Mouse (Mus musculus) G1E (cell line): ENCODE results near the gene Rpl39. TPM values are rescaled to one million over a fixed set of nuclear protein-coding genes. Genes with fewer than 3 reads are reported as not detected.
"Not testable (repeated sequence)": the region's sequence is repeated elsewhere in the genome, so short reads cannot be mapped to it uniquely, and the experiment has no call there.

Experiments
- ATAC-seq: 2 replicates; pipeline ENCODE4 v1.8.0; 2016; ENCODE audit warnings: mild to moderate bottlenecking; ENCODE audit not compliant: insufficient number of reproducible peaks, poor library complexity, low FRiP score, severe bottlenecking; ENCODE audit errors: extremely low read depth
- DNase-seq: peaks from one replicate; pipeline ENCODE4 v3.0.0; 2012; ENCODE audit warnings: low spot score
- H3K27me3 ChIP-seq: 2 replicates; pipeline ENCODE4 v1.6.1; 2012; ENCODE audit warnings: mild to moderate bottlenecking, low read length, inconsistent platforms; ENCODE audit not compliant: insufficient read depth
- H3K36me3 ChIP-seq: replicated peaks from 2 replicates; pipeline ENCODE3; 2012; ENCODE audit warnings: mild to moderate bottlenecking, inconsistent platforms
- H3K4me1 ChIP-seq: 2 replicates; pipeline ENCODE4 v1.6.1; 2012; ENCODE audit warnings: low read depth, low read length, inconsistent platforms, mixed read lengths; ENCODE audit not compliant: insufficient read depth
- H3K4me3 ChIP-seq: 2 replicates; pipeline ENCODE4 v1.5.1; 2012; ENCODE audit warnings: low read depth, mild to moderate bottlenecking, inconsistent platforms, low read length, moderate library complexity, mixed read lengths
- H3K9me3 ChIP-seq: replicated peaks from 2 replicates; pipeline ENCODE4 v1.6.1; 2012; ENCODE audit warnings: inconsistent platforms
- CTCF ChIP-seq: IDR thresholded peaks from 2 replicates; pipeline ENCODE4 v1.5.1; 2012; ENCODE audit warnings: low read depth, low read length, inconsistent platforms, mixed read lengths
- GATA1 ChIP-seq: IDR thresholded peaks from 2 replicates; pipeline ENCODE4 v1.6.1; 2012; ENCODE audit warnings: borderline replicate concordance, low read length, inconsistent platforms, mixed read lengths
- GATA2 ChIP-seq: IDR thresholded peaks from 2 replicates; pipeline ENCODE4 v1.6.1; 2012; ENCODE audit warnings: low read depth, low read length, inconsistent platforms, borderline replicate concordance
- POLR2AphosphoS5 ChIP-seq: IDR thresholded peaks from 2 replicates; pipeline ENCODE4 v1.6.1; 2012; ENCODE audit warnings: low read depth, low read length, inconsistent platforms; ENCODE audit not compliant: insufficient replicate concordance
- TAL1 ChIP-seq: conservative IDR thresholded peaks from 2 replicates; pipeline ENCODE4 v1.6.1; 2012; ENCODE audit warnings: low read depth, low read length, inconsistent platforms, mixed read lengths
- polyA plus RNA-seq: library from polyadenylated mRNA; stranded (reverse); fragments of >175 nt; gene quantifications from 2 replicates; pipeline ENCODE4 v1.2.3, GENCODE M21; 2012
- total RNA-seq, 2 experiments: library from RNA; stranded (forward) in 1 of 2; stranded (reverse) in 1 of 2; fragments of 200-1000 nt in 1 of 2; fragments of >200 nt in 1 of 2; fragmentation: Nextera tagmentation in 1 of 2; gene quantifications; 2 replicates each; pipeline ENCODE4 v1.2.3; 2014 to 2017

The Rpl39 gene
- total and polyA plus RNA-seq, 3 experiments: 381 to 3,274 (median 408) TPM

DNA sequence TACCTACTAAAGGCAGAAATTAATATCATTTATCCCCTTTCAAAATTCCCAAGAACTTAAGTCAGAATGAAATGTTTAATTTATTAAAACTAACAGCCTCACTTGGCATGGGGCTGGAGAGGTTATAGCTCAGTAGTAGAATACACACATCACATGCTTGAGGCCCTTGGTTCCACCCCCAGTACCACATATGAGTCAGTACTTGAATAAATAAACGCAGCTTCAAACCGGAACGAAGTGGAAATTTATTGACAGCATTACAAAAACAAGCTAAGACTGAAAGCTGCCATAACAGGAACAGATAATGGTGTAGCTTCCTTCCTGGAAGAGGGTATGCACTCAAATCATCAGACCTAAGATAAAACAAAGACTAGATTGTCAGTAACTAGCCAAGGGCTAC lies 6.3 kb upstream of the Rpl39 start:
- TF ChIP-seq GATA2 (no peak), GATA1 (no peak), POLR2AphosphoS5 (no peak), CTCF (no peak), TAL1 (no peak)
- Histone ChIP-seq H3K4me3 (no peak overlapping the region), H3K9me3 (no peaks in the 10 kb centered on the region), H3K27me3 (no peaks in the 10 kb centered on the region), H3K36me3 (peaks cover 32% of the 10 kb centered on the region), H3K4me1 (peaks cover 10% of the 10 kb centered on the region; the same call in 1 of the 2 replicates)
- DNase-seq: no peak
- no peak for ATAC-seq

- Histone ChIP-seq H3K4me1 (peaks cover 8% of the 10 kb centered on the region; the same call in 1 of the 2 replicates), H3K36me3 (peaks cover 33% of the 10 kb centered on the region), H3K9me3 (no peaks in the 10 kb centered on the region), H3K4me3 (no peak overlapping the region), H3K27me3 (no peaks in the 10 kb centered on the region)
- no peak for ATAC-seq
- TF ChIP-seq CTCF: no peak
- no peak for TF ChIP-seq GATA1
- TF ChIP-seq POLR2AphosphoS5: no peak
- TF ChIP-seq TAL1: no peak
- no peak for TF ChIP-seq GATA2
- no peak for DNase-seq
These were observed 3.6 kb upstream of the Rpl39 start for GRCm38 (mm10) chrX:37088778-37089177.

GRCm38 (mm10) chrX:37085665-37086064 lies 463 bp upstream of the Rpl39 start:
- peaks cover 8% of the 10 kb centered on the region; the same call in 1 of the 2 replicates for H3K4me1 ChIP-seq
- ATAC-seq (0 out of 2 replicates have a peak, but pooled peaks have one; percentile 9), DNase-seq (no peak)
- H3K4me3 ChIP-seq: peak overlapping the region; percentile 73
- H3K27me3 ChIP-seq: no peaks in the 10 kb centered on the region
- H3K9me3 ChIP-seq: no peaks in the 10 kb centered on the region
- no peak for TF ChIP-seq GATA2
- no peak for TF ChIP-seq TAL1
- TF ChIP-seq CTCF: no peak
- no peak for TF ChIP-seq GATA1
- TF ChIP-seq POLR2AphosphoS5: no peak
- peaks cover 39% of the 10 kb centered on the region for H3K36me3 ChIP-seq

DNA sequence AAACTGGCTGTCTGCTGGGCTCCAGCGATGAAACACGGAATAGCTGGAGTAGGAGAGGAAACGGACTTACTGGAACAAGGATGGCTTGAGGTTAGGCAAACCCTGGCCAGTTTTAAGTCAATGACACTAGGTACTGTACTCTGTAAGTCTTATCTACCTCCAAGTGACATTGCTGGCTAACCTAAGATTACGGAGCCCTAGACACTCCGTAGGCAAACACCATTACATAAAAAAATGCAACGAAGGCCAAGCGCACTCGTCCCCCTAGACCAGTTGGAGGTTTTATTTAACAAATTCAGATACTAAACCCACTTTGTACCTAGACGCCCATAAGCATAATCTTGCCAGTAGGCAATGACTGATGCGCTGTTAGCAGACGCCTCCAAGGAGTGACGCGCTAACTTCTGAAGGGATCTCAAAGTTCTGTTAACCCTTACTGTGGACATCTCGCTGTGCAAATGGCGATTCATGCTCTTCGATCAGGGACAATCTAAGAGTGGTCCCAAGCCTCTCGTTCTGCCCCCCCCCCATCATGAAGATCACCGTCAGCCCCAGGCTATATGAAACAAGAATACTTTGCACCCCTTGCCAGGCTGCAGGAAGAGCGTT lies 780 bp downstream of the Rpl39 start:
- Histone ChIP-seq H3K27me3 (no peaks in the 10 kb centered on the region), H3K4me1 (peaks cover 8% of the 10 kb centered on the region; the same call in 1 of the 2 replicates), H3K4me3 (peak overlapping the region; percentile 73), H3K9me3 (no peaks in the 10 kb centered on the region), H3K36me3 (peaks cover 39% of the 10 kb centered on the region)
- no peak for TF ChIP-seq GATA1
- TF ChIP-seq GATA2: no peak
- no peak for TF ChIP-seq CTCF
- no peak for TF ChIP-seq TAL1
- TF ChIP-seq POLR2AphosphoS5: no peak
- ATAC-seq (no peak), DNase-seq (no peak)

DNA sequence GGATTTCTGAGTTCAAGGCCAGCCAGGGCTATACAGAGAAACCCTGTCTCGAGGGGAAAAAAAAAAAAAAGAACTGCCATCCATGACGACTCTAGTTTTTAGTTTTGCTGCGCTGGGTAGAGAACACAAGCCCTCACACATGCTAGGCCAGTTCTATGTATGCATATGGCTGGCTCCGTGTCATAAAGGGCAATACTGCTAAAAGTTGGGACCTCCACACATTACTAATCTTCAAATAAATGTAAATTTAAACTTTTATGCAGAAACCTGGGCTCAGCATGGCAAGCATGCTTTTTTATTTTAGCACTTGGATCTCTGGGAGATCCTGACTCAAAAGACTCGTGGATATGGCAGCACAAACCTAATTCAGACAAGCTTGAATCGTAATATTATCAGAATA lies 4.0 kb downstream of the Rpl39 start:
- Histone ChIP-seq H3K9me3 (no peaks in the 10 kb centered on the region), H3K27me3 (no peaks in the 10 kb centered on the region), H3K4me1 (peaks cover under 1% of the 10 kb centered on the region; the same call in 1 of the 2 replicates), H3K4me3 (no peak overlapping the region), H3K36me3 (peaks cover 39% of the 10 kb centered on the region)
- no peak for TF ChIP-seq GATA2
- no peak for TF ChIP-seq CTCF
- TF ChIP-seq TAL1: no peak
- no peak for TF ChIP-seq POLR2AphosphoS5
- no peak for TF ChIP-seq GATA1
- ATAC-seq (no peak), DNase-seq (no peak)

DNA sequence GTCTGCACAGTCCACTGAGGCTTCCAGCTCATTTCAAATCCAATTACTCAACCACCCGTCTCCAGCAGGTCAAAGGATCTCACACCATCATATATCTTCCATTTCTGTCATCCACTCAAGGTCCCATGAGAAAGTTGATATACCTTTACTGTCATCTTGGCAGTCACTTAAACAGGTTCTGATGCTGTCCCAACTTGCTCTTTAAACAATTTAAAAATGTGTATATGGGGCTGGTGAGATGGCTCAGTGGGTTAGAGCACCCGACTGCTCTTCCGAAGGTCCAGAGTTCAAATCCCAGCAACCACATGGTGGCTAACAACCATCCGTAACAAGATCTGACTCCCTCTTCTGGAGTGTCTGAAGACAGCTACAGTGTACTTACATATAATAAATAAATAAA lies 4.9 kb downstream of the Rpl39 start:
- H3K27me3 ChIP-seq, H3K9me3 ChIP-seq, H3K4me1 ChIP-seq, ATAC-seq, H3K4me3 ChIP-seq, DNase-seq: not testable (repeated sequence)
- peaks cover 39% of the 10 kb centered on the region for H3K36me3 ChIP-seq

- Histone ChIP-seq H3K36me3 (peaks cover 14% of the 10 kb centered on the region), H3K27me3 (no peaks in the 10 kb centered on the region), H3K4me1 (peaks cover 6% of the 10 kb centered on the region), H3K4me3 (no peak overlapping the region), H3K9me3 (no peaks in the 10 kb centered on the region)
- DNase-seq (no peak), ATAC-seq (no peak)
- no peak for TF ChIP-seq GATA1
- TF ChIP-seq GATA2: no peak
- no peak for TF ChIP-seq TAL1
- TF ChIP-seq POLR2AphosphoS5: no peak
These were observed 8.6 kb downstream of the Rpl39 start for GRCm38 (mm10) chrX:37076651-37077050.
